Mouse (Mus musculus) common myeloid progenitor, adult 5-6 weeks (primary cell): ENCODE data around the gene Gse1. TPM values are rescaled to one million over a fixed set of nuclear protein-coding genes. Genes with fewer than 3 reads are reported as not detected.

Source experiments
- ATAC-seq: replicated peaks from 2 replicates; pipeline ENCODE4 v1.8.0; 2016; ENCODE audit warnings: low read depth, mild to moderate bottlenecking, moderate TSS enrichment, inconsistent platforms; ENCODE audit not compliant: poor library complexity, severe bottlenecking
- total RNA-seq: library from RNA; stranded (forward); fragments of 200-1000, 187-1606 nt; gene quantifications from 2 replicates; pipeline ENCODE4 v1.2.3, GENCODE M21; 2017

Gene Gse1
- total RNA-seq, 1 experiment from 2014 or later, result 46.6 TPM

DNA sequence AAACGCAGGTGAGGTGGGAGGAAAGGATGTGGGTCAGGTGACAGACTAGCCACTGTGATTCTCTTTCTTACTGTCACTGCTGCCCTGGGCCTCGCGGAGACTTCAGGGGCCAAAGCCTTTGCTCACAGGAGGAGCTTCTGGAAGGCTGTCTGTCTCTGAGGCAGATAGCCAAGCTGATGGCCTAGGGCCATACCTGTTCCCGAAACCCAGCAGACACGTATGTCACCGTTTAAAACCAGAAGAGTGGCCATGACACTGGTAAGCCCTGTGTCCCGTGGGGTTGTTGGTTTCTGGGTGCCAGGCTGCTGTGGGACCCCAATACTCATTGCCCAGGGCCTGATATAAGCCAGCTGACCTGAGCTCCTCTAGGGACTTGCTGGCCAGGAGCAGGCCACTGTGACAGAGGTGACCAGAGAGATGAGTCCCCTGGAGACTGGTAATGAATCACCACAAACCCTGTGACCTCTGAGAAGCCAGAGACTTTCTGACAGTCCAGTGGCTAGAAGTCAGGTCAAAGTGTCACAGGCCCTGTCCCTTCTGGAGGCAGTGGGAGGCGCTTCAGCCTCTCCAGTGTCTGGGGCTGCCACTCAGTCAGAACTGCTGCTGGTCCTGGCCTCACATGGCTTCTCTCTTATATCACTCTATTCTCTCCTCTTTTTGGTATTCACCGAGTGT lies 253.9 kb downstream of the Gse1 start:
- no peak for ATAC-seq

DNA sequence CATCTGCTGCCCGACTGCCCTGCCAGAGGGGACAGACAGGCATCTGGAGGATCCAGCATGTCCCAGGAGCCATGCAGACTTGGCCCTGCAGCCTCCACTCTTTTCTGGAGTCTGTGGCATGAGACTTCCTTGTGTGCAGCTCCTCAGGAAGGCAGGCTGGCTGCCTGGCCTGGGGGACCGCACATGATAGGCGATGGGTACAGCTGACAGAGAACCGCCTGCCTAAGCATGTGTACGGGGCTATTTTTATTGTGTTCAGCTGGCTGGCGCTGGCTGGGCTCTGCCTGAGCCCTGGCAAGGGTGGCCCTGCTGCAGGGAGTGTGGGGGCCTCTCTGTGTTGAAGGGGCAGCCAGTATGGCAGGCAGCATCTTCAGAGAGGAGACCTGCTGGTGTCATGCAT lies 256.2 kb downstream of the Gse1 start:
- ATAC-seq, result 0 out of 2 replicates have a peak, but pooled peaks have one; percentile 4

DNA sequence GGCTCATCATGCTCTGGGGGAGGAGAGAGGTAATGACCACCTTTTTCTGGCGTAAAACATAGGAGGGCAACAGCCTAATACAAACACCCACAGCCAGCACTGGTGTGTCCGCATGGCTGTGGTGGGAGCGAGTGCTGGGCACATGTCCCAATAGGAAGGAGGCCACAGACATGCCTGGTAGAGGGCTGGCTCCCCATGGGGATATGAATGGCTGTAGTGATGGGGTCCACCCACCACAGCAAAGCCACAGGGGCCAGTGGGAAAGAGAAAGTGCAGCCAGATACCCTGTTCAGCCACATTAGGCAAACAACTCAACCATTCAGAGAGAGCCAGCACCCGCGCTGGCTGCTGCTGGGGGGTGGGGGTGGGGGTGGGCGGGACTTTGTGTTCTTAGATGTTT lies 256.9 kb downstream of the Gse1 start:
- ATAC-seq, result peak; percentile 11; the same call in 1 of the 2 replicates

DNA sequence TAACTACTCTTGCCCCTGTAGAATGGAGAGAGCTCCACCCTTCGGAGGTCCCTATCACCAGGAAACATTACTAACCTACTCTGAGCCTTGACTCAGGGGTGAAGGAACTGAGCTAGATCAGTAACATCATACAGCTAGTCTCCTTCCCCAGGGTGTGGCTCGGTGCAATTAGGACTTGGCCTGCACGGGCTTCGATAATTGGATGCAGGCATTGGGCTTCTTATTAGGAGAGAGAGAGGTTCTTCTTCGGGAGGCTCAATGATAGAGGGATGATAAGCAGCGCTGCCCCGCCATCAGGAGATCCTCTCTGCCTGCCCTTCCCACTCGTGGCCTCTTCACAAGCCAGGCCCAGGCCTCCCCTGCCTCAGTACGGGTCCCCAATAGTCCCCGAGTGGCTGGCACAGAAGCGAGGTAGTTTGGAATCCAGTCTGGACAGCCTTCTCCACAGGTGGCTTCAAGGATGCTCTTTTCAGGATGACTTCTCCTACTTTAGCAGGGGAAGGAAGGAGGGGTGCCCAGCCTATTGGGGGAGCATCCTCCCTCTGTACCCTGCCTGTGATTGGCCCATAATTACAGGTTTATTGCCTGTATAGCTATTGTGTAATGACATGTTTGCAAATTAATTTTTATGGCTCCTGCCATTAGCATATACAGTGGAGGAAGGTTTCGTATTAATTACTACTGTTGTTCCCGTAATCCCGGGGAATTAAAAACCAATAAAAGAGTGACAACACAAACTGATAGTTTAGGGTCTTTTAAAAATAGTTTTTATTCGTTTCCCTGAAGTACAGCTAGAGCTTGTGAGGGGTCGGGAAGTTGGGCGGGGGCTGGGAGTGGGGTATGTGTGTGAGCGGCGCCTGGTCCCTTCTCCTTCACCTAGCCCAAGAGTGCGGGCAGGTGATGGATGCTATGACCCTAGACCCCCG lies 257.6 kb downstream of the Gse1 start:
- ATAC-seq, result peak; percentile 17; the same call in 1 of the 2 replicates

DNA sequence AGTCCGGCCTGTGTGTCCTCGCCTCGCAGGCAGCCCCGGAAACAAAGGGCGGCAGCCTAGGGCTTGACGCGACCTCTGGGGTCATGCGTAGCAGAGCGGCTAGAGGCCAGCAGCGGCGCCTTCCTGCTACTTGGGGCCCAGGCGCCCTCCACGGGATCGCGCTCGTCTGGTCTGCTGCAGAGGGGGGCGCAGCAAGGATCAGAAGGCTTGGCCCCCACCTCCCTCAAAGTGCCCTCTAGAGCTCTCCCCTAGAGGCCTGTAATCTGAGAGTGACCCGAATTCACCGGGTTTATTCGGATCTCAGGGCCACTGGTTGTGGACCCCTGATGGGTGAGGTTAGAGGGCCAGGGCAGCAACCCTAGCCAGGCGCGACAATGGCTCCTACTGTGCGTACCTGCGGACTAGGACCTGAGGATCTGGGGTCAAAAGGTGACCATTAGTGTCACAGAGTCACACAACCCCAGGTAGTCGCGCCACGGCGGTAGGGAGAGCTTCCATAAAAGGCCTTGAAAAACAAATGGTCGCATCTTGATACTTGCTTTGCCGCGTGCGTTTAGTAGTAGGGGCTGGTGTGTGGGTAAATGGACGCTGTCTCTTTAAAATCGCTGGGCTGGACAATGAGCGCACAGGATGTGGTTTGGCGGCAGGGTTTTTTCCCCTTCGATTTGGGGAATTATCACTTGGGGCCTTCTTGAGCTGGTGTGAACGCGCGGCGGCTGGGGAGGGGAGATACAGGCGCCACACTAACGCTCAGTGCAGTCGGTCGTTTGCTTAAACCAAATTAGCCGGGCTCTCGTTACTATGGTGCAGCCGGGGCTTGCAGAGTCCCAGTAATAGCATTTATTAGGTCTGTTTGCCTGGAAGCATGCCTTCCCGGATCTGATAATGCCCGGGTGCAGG lies 258.5 kb downstream of the Gse1 start:
- ATAC-seq, result peak; percentile 45

DNA sequence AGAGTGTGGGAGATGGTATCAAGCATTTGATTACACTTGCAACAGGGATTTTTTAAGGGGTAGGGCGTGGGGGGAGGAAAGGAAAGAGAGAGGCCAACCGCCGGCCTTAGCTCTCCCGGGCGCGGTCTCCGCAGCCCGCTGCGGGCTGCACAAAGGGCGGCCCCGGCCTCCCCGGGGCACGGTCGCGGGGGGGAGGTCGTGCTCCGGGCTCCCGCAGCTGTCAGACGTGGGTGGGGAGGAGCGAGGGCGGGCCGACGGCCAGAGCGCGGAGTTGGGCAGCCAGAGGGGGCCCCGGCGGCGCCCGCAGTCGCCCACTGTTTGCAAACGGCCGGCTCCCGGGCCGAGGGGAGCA lies 259.1 kb downstream of the Gse1 start:
- 0 out of 2 replicates have a peak, but pooled peaks have one; percentile 0 for ATAC-seq

DNA sequence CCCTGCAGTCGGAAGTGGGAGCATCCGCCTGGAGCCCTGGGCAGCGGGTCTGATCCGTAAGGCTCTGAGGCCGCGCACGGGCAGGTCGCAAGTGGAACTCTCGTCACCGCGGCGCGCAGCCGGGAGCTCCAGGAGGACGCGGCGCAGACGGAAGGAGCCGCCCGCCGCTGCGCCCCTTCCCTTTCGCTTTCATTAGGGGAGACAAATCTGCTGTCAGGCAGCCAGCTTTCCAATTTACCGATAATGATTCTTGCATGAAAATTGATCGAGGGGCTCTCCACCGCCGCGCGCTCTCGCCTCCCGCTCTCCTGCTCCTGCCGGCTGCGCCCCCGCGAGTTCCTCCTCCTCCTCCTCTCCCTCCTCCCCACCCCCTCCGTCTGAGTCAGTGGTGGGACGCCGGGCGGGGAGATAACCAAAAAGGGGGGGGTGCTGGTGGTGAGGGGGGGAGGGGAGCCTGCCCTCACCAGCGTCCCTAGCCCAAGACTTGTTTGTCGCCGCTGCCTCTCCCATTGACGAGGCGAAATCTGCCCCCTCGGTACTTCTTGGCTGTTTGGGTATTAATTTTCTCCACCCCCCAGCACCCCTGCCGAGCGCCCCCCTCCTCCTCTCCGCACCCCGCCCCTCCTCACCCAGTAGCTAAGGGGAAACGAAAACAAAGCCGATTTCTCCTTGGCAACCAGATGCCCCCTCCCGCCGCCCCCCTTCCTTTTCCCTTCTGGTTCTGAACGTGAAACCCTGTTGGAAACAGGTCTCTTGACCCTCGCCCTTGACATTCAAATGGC lies 259.7 kb downstream of the Gse1 start:
- peak; percentile 27 for ATAC-seq

DNA sequence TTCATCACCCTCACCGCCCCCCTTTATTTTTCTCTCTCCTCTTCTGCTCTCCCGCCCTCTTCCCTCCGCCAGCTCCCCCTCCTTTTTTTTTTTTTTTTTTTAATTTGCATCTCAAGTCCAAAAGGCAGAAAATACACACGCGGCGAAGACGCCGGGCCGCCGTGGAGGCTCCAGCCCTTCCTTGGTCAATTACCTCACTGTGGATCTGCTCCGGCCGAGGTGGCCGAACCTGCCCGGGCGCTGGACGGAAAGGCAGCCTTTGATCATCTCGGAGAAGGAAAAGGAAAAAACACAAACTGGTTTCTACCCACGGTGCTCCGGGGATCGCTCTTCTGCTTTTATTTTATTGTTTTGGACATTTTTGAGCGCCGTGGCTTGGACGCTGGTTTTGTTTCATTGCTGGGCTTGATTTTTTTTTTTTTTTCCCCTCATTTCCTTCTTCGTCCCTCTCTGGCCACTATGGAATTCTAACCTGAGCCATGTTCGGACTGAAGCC lies 260.4 kb downstream of the Gse1 start:
- no peak for ATAC-seq

DNA sequence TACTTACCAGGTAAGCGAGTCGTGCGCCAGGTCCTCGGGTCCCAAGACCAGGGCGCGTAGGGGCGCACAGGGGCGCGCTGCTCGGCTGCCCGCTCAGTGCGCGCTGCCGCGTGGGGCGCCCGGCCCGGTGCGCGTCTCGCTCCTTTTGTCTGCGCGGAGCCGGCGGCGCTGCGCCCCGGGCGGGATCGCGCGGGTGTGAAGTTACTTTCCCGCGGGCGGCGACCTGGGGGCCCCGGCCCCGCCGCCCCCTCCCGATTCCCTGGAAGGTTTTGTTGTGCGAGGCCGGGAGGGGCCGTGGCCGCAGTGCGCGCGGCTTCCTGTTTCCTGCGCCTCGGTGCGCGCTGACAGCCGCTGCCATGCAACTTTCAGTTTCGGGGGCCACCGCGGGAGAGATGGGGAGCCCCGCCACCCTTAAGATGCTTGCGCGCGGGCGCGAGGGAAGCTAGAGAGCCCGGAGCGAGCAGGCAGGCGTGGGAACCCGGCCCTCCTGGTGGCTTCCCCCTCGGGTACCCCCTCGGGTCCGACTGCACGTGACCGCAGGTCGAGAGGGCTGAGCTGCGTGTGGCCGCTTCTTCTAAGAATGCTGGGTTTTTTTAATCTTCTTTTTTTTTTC lies 261.0 kb downstream of the Gse1 start:
- ATAC-seq, result no peak

DNA sequence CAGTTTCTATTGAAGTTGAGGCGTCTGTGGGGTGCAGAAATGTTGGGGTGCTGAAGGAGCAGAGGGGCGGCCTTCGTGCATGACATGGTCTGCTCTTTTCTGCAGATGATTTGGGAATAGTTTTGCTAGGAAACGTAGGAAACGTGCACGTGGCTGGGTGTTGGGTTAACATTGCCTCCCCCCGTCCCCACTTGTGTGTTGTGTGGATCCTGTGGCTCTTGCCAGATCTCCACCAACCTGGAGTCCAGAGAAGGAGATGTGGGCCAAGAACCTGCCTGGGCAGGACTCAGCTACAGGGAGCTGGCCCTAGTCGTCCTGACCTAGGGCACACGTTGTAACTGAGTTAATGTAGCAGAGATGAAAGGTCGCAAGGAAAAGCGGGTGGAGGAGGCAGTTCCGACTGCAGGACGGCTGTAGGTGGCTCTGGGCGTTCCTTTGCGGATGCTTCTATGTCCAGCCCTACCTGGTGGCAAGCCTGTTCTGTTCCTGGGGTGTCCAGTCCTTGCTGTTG lies 261.6 kb downstream of the Gse1 start:
- no peak for ATAC-seq

DNA sequence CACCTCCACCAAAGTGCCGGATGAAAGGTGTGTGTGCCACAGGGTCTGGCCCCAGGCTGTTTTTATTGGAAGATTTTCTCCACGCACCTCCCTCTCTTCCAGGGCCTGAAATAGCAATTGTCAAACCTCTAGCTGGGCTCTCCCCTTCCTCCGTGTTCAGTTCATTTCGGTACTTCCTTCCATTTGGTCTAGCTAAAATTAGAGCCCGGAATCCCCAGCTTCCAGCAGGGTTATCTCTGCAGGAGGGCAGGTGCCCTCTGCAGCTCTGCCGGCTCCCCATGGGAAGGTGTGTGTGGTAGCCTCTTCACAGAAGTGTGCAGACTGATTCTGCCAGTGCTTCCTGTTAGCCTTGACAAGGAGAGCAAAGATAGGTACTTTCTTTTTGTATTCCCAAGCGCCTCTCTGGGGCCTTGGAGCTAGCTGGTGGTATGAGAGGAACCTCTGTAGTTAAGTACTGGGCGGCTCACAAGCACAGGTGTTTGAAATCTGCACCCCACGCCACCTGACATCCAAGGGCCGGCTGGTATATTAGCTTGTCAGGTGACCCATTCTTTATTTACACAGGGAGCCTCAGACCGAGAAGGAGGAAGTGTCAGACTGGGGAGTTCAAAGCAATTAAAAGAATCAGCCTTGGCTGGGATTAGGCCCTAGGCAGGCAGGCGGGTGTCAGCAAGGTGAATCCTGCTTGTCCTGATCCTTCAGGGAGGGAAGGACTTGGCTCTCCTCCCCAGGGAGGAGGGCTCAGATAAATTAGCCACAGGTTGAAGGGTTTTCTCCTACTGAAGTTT lies 262.3 kb downstream of the Gse1 start:
- ATAC-seq, result no peak

DNA sequence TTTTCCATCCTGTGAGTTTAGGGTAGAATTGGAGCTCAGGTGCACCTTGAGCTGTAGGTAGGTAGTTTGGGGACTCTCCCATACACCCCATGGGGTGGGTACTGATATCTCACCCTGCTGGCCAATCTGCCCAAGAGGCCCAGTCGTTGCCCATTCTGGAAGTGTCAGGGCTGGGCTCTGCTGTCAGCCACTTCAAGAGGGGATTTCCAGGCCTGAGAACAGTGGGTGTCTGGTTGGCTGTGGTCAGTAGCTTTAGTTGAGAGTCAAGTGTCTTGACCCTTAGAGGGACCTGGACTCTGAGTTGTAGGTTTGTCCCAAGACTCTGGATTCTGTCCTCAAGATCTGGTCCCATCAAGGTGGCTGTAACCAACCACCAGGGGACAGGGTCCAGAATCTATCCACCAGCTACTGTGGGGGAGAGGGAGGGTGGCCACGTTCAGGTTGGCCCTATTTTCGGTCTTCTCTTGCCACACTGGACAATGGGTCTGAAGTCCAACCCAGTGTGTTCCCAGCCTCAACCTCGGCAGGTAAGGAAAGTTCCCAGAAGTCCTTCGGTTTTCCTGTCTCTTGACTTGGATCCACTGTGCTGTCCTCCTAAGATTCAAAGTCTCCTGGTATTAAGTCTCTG lies 263.0 kb downstream of the Gse1 start:
- ATAC-seq, result no peak

DNA sequence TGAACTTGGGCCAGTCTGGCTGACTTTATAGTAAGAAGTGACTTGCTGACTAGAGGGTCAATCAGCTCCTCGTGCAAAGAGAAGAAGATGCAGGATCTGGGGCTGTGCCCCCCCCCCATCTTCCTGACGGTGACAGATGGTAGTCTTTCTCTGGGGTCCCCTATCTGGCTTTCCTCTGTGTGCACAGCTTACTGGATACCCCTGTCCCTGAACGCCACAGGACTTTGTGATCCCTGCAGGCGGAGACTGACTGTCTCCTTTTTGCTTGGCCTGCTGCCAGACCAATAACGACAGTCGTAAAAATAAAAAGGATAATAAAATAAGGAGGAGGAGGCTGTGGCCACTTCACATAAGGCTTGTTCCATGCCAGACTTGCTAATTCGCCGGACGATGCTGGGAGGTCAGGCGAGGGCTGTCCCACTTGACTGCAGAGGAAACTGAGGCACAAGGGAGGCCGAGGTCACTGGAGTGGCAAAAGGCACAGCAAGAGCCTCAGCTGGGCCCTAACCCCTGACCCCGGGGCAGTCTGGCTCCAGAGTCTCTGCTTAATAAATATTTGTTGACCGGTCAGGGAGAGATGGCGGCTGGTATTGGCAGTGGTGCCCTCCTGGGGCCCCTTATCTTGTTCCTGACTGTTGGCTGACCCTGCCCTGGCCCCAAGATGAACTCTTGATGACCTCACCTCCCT lies 264.1 kb downstream of the Gse1 start:
- no peak for ATAC-seq

DNA sequence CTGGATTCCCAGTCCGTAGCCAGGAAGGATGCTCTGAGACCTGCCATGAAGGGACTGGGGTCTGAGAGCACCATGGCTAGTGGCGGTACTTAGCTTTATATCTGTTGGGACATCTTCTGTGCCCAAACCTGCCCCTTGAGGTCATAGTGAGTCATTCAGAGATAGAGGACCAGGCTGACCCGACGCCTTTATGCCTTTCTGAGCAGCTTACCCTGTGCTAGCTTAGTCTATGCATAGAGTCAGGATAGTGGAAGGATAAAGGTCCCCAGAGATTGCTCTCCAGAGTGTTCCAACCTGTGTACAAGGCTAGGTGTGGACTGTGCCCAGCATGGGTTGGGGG lies 264.6 kb downstream of the Gse1 start:
- no peak for ATAC-seq

DNA sequence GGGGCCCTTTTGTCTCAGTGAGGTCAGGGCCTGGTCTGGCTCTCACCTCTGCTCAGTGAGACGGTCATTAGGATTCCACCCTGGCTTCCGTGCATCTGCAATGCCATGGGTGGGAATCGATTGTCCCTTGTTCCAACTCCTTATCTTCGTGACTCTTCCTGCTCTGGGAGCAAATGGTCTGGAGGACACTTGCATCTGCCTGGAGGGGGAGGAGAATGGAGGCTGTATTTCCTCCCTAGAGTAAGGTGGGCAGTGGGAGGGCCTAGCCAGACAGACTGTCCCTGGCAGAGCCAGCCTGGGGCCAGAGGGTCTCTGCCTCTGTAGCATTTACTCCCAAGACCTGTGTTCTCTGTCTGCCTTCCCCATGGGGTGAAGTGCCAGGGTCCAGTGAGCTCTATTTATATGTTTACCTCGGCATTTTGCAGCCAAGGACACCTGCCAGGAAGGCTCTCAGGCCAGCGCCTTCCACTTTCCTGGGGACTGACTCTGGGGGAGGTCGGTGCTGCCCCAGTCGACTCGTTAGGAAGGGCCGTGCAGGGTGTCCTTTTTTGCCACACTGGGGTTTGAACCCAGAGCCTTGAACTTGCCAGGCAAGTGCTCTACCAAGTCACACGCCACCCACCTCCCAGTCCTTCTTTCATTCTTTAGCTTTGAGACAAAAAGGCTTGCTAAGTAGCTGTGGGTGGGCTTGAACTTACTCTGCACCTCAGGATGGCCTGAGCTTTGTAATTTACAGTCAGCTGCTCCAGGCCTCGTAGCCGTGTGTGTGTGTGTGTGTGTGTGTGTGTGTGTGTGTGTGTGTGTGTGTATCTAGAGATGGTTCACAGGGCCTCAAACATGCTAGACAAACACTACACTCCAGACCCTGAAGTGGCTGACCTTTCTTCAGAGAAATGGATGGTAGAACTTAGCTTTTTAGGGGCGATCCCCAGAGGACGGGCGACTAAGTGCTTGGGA lies 265.5 kb downstream of the Gse1 start:
- no peak for ATAC-seq

DNA sequence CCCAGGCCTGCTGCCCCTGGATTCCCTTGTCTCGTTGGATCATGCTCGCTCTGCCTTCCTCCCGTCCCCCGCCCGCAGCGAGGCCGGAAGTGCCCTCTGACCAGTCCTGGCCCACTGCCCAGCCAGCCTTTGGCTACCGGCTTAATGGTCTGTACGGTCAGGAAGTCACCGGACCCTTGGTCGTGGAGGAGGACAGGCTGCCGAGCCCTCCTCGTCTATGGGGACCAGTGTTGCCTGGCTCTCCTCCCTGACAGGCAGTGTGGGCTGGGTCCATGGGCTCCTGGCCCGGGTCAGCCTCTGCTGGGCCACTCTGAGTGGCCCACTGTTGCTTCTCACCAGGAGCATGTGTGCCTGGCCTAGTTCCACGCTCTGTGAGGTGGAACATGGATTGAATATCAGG lies 266.6 kb downstream of the Gse1 start:
- ATAC-seq, result no peak
